ENCODE assay signal across 10 mouse cellular contexts in genomic region chr11:116825230-116825629, GRCm38 (mm10). TPM values are rescaled to one million over a fixed set of nuclear protein-coding genes. Genes with fewer than 3 reads are reported as not detected.
A peak's percentile ranks its signal among the peaks of the same experiment; 100 is the strongest.
DNase-seq lines count a peak whose midpoint lies in the region; ATAC-seq lines count a peak whose summit lies in the region.
"Had no signal": no experiment of that assay in that cellular context is flagged by ENCODE, and none has a peak within 500 bp of the region (broad histone marks: within the 10 kb centered on the region; RNA-seq: fewer than 3 reads in every experiment).

No protein-coding gene starts in this region.

- DNase-seq in heart, adult 8-10 months (ENCODE audit: low spot score), result no peak
- DNase-seq in Muller cell, postnatal 12 days (ENCODE audit: inconsistent ontology term), result peak; percentile 87
- no peak for DNase-seq in embryonic facial prominence, embryonic 11.5 days (ENCODE audit: low spot score)
- DNase-seq in midbrain, embryonic 11.5 days (ENCODE audit: low spot score, missing footprints), result no peak
- no peak for DNase-seq in frontal cortex, adult 2 months (ENCODE audit: extremely low spot score in 1 of 2, low spot score in 1 of 2)
- no peak for DNase-seq in adipocyte (ENCODE audit: low spot score)
- DNase-seq: layer of hippocampus, postnatal 36 days had no signal

- no peak overlapping the region for H3K4me2 ChIP-seq in heart, embryonic 11.5 days
- H3K4me2 ChIP-seq in embryonic facial prominence, embryonic 11.5 days (ENCODE audit: low read depth, low read length), result peak overlapping the region; percentile 15; the same call in 1 of the 2 replicates
- H3K4me2 ChIP-seq in midbrain, embryonic 11.5 days, result peak overlapping the region; percentile 21; the same call in 1 of the 2 replicates
- H3K4me2 ChIP-seq in liver, embryonic 12.5 days, result no peak overlapping the region

- H3K4me1 ChIP-seq in heart, embryonic 11.5 days (ENCODE audit: control insufficient read depth, insufficient read depth, low read length), result peaks cover 44% of the 10 kb centered on the region
- H3K4me1 ChIP-seq in embryonic facial prominence, embryonic 11.5 days (ENCODE audit: control insufficient read depth, insufficient read depth, low read length), result peaks cover 5% of the 10 kb centered on the region; the same call in 1 of the 2 replicates
- H3K4me1 ChIP-seq in midbrain, embryonic 11.5 days (ENCODE audit: control insufficient read depth, insufficient read depth, low read length), result peaks cover 37% of the 10 kb centered on the region
- H3K4me1 ChIP-seq in liver, embryonic 12.5 days, result peaks cover 24% of the 10 kb centered on the region

- WGBS in heart, embryonic 11.5 days (ENCODE audit: insufficient replicate concordance), result 60% methylated on average over 5 of the region's 5 CpGs
- WGBS in embryonic facial prominence, embryonic 11.5 days, result 56% methylated on average over 5 of the region's 5 CpGs
- WGBS in midbrain, embryonic 11.5 days, result 45% methylated on average over 5 of the region's 5 CpGs
- 66% methylated on average over 5 of the region's 5 CpGs for WGBS in liver, embryonic 12.5 days (ENCODE audit: insufficient replicate concordance)

- H3K27me3 ChIP-seq in heart, embryonic 11.5 days (ENCODE audit: control insufficient read depth, insufficient read depth, low read length), result no peaks in the 10 kb centered on the region
- H3K27me3 ChIP-seq in embryonic facial prominence, embryonic 11.5 days (ENCODE audit: control insufficient read depth, insufficient read depth, low read length), result no peaks in the 10 kb centered on the region
- no peaks in the 10 kb centered on the region for H3K27me3 ChIP-seq in midbrain, embryonic 11.5 days (ENCODE audit: control insufficient read depth, insufficient read depth, low read length)
- H3K27me3 ChIP-seq in liver, embryonic 12.5 days (replicated peaks), result peaks cover 38% of the 10 kb centered on the region

- no peak overlapping the region for H3K9ac ChIP-seq in heart, embryonic 11.5 days (ENCODE audit: low read depth, low read length)
- no peak overlapping the region for H3K9ac ChIP-seq in embryonic facial prominence, embryonic 11.5 days (replicated peaks; ENCODE audit: low read length)
- H3K9ac ChIP-seq in midbrain, embryonic 11.5 days (ENCODE audit: low read length), result 0 out of 2 replicates have a peak overlapping the region, but pooled peaks have one; percentile 9
- no peak overlapping the region for H3K9ac ChIP-seq in liver, embryonic 12.5 days

- H3K27ac ChIP-seq in heart, embryonic 11.5 days (ENCODE audit: low read depth, low read length), result peak overlapping the region; percentile 29; the same call in 1 of the 2 replicates
- no peak overlapping the region for H3K27ac ChIP-seq in embryonic facial prominence, embryonic 11.5 days (replicated peaks; ENCODE audit: low read depth, low read length)
- peak overlapping the region; percentile 51 for H3K27ac ChIP-seq in midbrain, embryonic 11.5 days (ENCODE audit: low read depth, low read length)
- no peak overlapping the region for H3K27ac ChIP-seq in liver, embryonic 12.5 days

- no peak for ATAC-seq in heart, embryonic 11.5 days (replicated peaks; ENCODE audit: insufficient number of reproducible peaks, low FRiP score, low TSS enrichment)
- ATAC-seq in embryonic facial prominence, embryonic 11.5 days (replicated peaks; ENCODE audit: insufficient number of reproducible peaks, low FRiP score, low TSS enrichment, low read depth), result no peak
- ATAC-seq in midbrain, embryonic 11.5 days (ENCODE audit: low FRiP score), result peak; percentile 17; the same call in 1 of the 2 replicates
- no peak for ATAC-seq in liver, embryonic 12.5 days

- no peaks in the 10 kb centered on the region for H3K9me3 ChIP-seq in heart, embryonic 11.5 days (replicated peaks; ENCODE audit: control insufficient read depth, low read length)
- H3K9me3 ChIP-seq in embryonic facial prominence, embryonic 11.5 days (replicated peaks; ENCODE audit: control insufficient read depth, low read length), result no peaks in the 10 kb centered on the region
- no peaks in the 10 kb centered on the region for H3K9me3 ChIP-seq in midbrain, embryonic 11.5 days (ENCODE audit: control insufficient read depth, low read length)
- H3K9me3 ChIP-seq in liver, embryonic 12.5 days (replicated peaks), result no peaks in the 10 kb centered on the region

- H3K36me3 ChIP-seq in heart, embryonic 11.5 days (ENCODE audit: control insufficient read depth, insufficient read depth, low read length), result no peaks in the 10 kb centered on the region
- no peaks in the 10 kb centered on the region for H3K36me3 ChIP-seq in embryonic facial prominence, embryonic 11.5 days (replicated peaks; ENCODE audit: control insufficient read depth, insufficient read depth, low read depth, low read length)
- no peaks in the 10 kb centered on the region for H3K36me3 ChIP-seq in midbrain, embryonic 11.5 days (ENCODE audit: control insufficient read depth, insufficient read depth, low read length)
- no peaks in the 10 kb centered on the region for H3K36me3 ChIP-seq in liver, embryonic 12.5 days
- H3K36me3 ChIP-seq: G1E had no signal

- H3K4me3 ChIP-seq in heart, embryonic 11.5 days (ENCODE audit: low read depth, low read length), result no peak overlapping the region
- no peak overlapping the region for H3K4me3 ChIP-seq in embryonic facial prominence, embryonic 11.5 days (ENCODE audit: low read depth, low read length)
- H3K4me3 ChIP-seq in midbrain, embryonic 11.5 days (ENCODE audit: low read depth, low read length), result no peak overlapping the region
- H3K4me3 ChIP-seq in liver, embryonic 12.5 days, result no peak overlapping the region

RNA-seq across cellular contexts. Expression of gene Mxra7, which starts 2.6 kb away (rescaled TPM):
- polyA plus RNA-seq in heart, embryonic 11.5 days (2014; fragmentation: Nextera tagmentation; extraction: Ambion mirVana), result 15.9 and 16.1 TPM in 2 replicates
- 10 to 100 TPM; 14.2 to 20.8 (median 18.2) TPM for total RNA-seq in heart, adult 8-10 months (2022)
- polyA plus RNA-seq in embryonic facial prominence, embryonic 11.5 days (2014; fragmentation: Nextera tagmentation; extraction: Ambion mirVana), result 18.1 and 21.9 TPM in 2 replicates
- polyA plus RNA-seq in midbrain, embryonic 11.5 days (2014; fragmentation: Nextera tagmentation; extraction: Ambion mirVana), result 27.4 and 31.6 TPM in 2 replicates
- 13.1 and 16.8 TPM in 2 replicates for polyA plus RNA-seq in frontal cortex, adult 2 months (2012; rRNA removed)
- polyA plus RNA-seq in liver, embryonic 12.5 days (2016; fragmentation: Nextera tagmentation; extraction: Ambion mirVana), result 6.9 and 7.2 TPM in 2 replicates
- total RNA-seq: G1E had no signal
- polyA plus RNA-seq: G1E had no signal

RNA-seq across cellular contexts. Expression of gene Mettl23, which starts 17.8 kb away (rescaled TPM):
- 58.5 and 60.4 TPM in 2 replicates for polyA plus RNA-seq in heart, embryonic 11.5 days (2014; fragmentation: Nextera tagmentation; extraction: Ambion mirVana)
- 10 to 100 TPM; 36.9 to 38.6 (median 38.1) TPM for total RNA-seq in heart, adult 8-10 months (2022)
- 67.0 and 67.8 TPM in 2 replicates for polyA plus RNA-seq in embryonic facial prominence, embryonic 11.5 days (2014; fragmentation: Nextera tagmentation; extraction: Ambion mirVana)
- 72.5 and 76.2 TPM in 2 replicates for polyA plus RNA-seq in midbrain, embryonic 11.5 days (2014; fragmentation: Nextera tagmentation; extraction: Ambion mirVana)
- 36.6 and 39.8 TPM in 2 replicates for polyA plus RNA-seq in frontal cortex, adult 2 months (2012; rRNA removed)
- polyA plus RNA-seq in liver, embryonic 12.5 days (2016; fragmentation: Nextera tagmentation; extraction: Ambion mirVana), result 47.6 and 49.5 TPM in 2 replicates

RNA-seq across cellular contexts. Expression of gene Jmjd6, which starts 18.0 kb away (rescaled TPM):
- 83.2 and 89.0 TPM in 2 replicates for polyA plus RNA-seq in heart, embryonic 11.5 days (2014; fragmentation: Nextera tagmentation; extraction: Ambion mirVana)
- 10 to 100 TPM; 28.5 to 39.4 (median 35.9) TPM for total RNA-seq in heart, adult 8-10 months (2022)
- 74.2 and 75.1 TPM in 2 replicates for polyA plus RNA-seq in embryonic facial prominence, embryonic 11.5 days (2014; fragmentation: Nextera tagmentation; extraction: Ambion mirVana)
- 86.9 and 89.9 TPM in 2 replicates for polyA plus RNA-seq in midbrain, embryonic 11.5 days (2014; fragmentation: Nextera tagmentation; extraction: Ambion mirVana)
- 24.4 and 25.0 TPM in 2 replicates for polyA plus RNA-seq in frontal cortex, adult 2 months (2012; rRNA removed)
- 58.2 and 61.6 TPM in 2 replicates for polyA plus RNA-seq in liver, embryonic 12.5 days (2016; fragmentation: Nextera tagmentation; extraction: Ambion mirVana)

RNA-seq across cellular contexts. Expression of gene Mfsd11, which starts 27.0 kb away (rescaled TPM):
- 29.3 and 35.8 TPM in 2 replicates for polyA plus RNA-seq in heart, embryonic 11.5 days (2014; fragmentation: Nextera tagmentation; extraction: Ambion mirVana)
- 10 to 100 TPM; 27.3 to 33.6 (median 29.7) TPM for total RNA-seq in heart, adult 8-10 months (2022)
- 33.9 and 35.7 TPM in 2 replicates for polyA plus RNA-seq in embryonic facial prominence, embryonic 11.5 days (2014; fragmentation: Nextera tagmentation; extraction: Ambion mirVana)
- 28.6 and 30.3 TPM in 2 replicates for polyA plus RNA-seq in midbrain, embryonic 11.5 days (2014; fragmentation: Nextera tagmentation; extraction: Ambion mirVana)
- 37.9 and 41.2 TPM in 2 replicates for polyA plus RNA-seq in frontal cortex, adult 2 months (2012; rRNA removed)
- polyA plus RNA-seq in liver, embryonic 12.5 days (2016; fragmentation: Nextera tagmentation; extraction: Ambion mirVana), result 13.6 and 15.0 TPM in 2 replicates

RNA-seq across cellular contexts. Expression of gene Srsf2, which starts 27.7 kb away (rescaled TPM):
- polyA plus RNA-seq in heart, embryonic 11.5 days (2014; fragmentation: Nextera tagmentation; extraction: Ambion mirVana), result 577 and 621 TPM in 2 replicates
- 100 to 1,000 TPM in 2 of 4 experiments, 10 to 100 TPM in 2; 85.5 to 126 (median 103) TPM for total RNA-seq in heart, adult 8-10 months (2022)
- 1,064 and 1,163 TPM in 2 replicates for polyA plus RNA-seq in embryonic facial prominence, embryonic 11.5 days (2014; fragmentation: Nextera tagmentation; extraction: Ambion mirVana)
- polyA plus RNA-seq in midbrain, embryonic 11.5 days (2014; fragmentation: Nextera tagmentation; extraction: Ambion mirVana), result 974 and 988 TPM in 2 replicates
- 324 and 333 TPM in 2 replicates for polyA plus RNA-seq in frontal cortex, adult 2 months (2012; rRNA removed)
- polyA plus RNA-seq in liver, embryonic 12.5 days (2016; fragmentation: Nextera tagmentation; extraction: Ambion mirVana), result 801 and 808 TPM in 2 replicates

Comparison
In these comparisons a context has a peak if more than half of its experiments do, and no peak if none do; other contexts are left out.
1. H3K27ac ChIP-seq: peak in heart, embryonic 11.5 days (single experiment) and midbrain, embryonic 11.5 days (single experiment); none in embryonic facial prominence, embryonic 11.5 days (single experiment) and liver, embryonic 12.5 days (single experiment).
2. H3K4me2 ChIP-seq: peak in embryonic facial prominence, embryonic 11.5 days (single experiment) and midbrain, embryonic 11.5 days (single experiment); none in heart, embryonic 11.5 days (single experiment) and liver, embryonic 12.5 days (single experiment).